Mouse (Mus musculus) heart, postnatal 0 days (tissue): ENCODE measurements at regions not wholly inside any gene's neighbourhood (a gene's known extent, or its start where the extent isn't known, plus 50 kb on each side); places are given as distances from the start of the nearest gene placed in this dataset.

Experiments used
- ATAC-seq: fragments of 200-750 bp; cut with Nextera tagmentation; 2 replicates; pipeline ENCODE4 v1.8.0; 2017; ENCODE audit warnings: low read depth, moderate number of reproducible peaks, moderate library complexity; ENCODE audit not compliant: insufficient read depth
- DNase-seq: peaks from one replicate; pipeline ENCODE4 v3.0.0-alpha.2; 2016; ENCODE audit warnings: low spot score
- H3K27ac ChIP-seq: fragments of 300-500 bp; sonication (generic); 2 replicates; pipeline ENCODE4 v1.5.1; 2014; ENCODE audit warnings: low read depth, mild to moderate bottlenecking
- H3K27me3 ChIP-seq: fragments of 300-500 bp; sonication (generic); 2 replicates; pipeline ENCODE4 v1.6.1; 2014; ENCODE audit warnings: low read length, mixed read lengths; ENCODE audit not compliant: control insufficient read depth, insufficient read depth
- H3K36me3 ChIP-seq: fragments of 300-500 bp; sonication (generic); replicated peaks from 2 replicates; pipeline ENCODE4 v1.6.1; 2014; ENCODE audit warnings: low read length, mixed read lengths; ENCODE audit not compliant: control insufficient read depth, insufficient read depth
- H3K4me1 ChIP-seq: fragments of 300-500 bp; sonication (generic); 2 replicates; pipeline ENCODE4 v1.6.1; 2014; ENCODE audit warnings: antibody characterized with exemption; ENCODE audit not compliant: control insufficient read depth, insufficient read depth
- H3K4me2 ChIP-seq: fragments of 300-500 bp; sonication (generic); 2 replicates; pipeline ENCODE4 v1.6.1; 2014; ENCODE audit warnings: low read depth, mild to moderate bottlenecking, low read length, moderate library complexity
- H3K4me3 ChIP-seq: fragments of 300-500 bp; sonication (generic); 2 replicates; pipeline ENCODE4 v1.5.1; 2014; ENCODE audit warnings: low read depth, low read length
- H3K9ac ChIP-seq: fragments of 300-500 bp; sonication (generic); replicated peaks from 2 replicates; pipeline ENCODE4 v1.6.1; 2014; ENCODE audit warnings: low read depth, low read length, mixed read lengths
- H3K9me3 ChIP-seq: fragments of 300-500 bp; sonication (generic); replicated peaks from 2 replicates; pipeline ENCODE4 v1.6.1; 2016; ENCODE audit warnings: low read length; ENCODE audit not compliant: control insufficient read depth
- CTCF ChIP-seq: IDR thresholded peaks from 2 replicates; pipeline ENCODE4 v1.5.1; 2016; ENCODE audit warnings: antibody characterized with exemption, control low read depth, low read depth
- EP300 ChIP-seq: IDR thresholded peaks from 2 replicates; pipeline ENCODE4 v1.6.1; 2016; ENCODE audit warnings: antibody characterized with exemption, low read depth
- WGBS: fragments of 180-500 bp; shearing (Covaris S2); extraction: QIAGEN DNeasy Blood & Tissue Kit; methylation state at CpG from one replicate; pipeline ENCODE4 v1.1.7; 2014; 5-methylcytosine and 5-hydroxymethylcytosine counted together

DNA sequence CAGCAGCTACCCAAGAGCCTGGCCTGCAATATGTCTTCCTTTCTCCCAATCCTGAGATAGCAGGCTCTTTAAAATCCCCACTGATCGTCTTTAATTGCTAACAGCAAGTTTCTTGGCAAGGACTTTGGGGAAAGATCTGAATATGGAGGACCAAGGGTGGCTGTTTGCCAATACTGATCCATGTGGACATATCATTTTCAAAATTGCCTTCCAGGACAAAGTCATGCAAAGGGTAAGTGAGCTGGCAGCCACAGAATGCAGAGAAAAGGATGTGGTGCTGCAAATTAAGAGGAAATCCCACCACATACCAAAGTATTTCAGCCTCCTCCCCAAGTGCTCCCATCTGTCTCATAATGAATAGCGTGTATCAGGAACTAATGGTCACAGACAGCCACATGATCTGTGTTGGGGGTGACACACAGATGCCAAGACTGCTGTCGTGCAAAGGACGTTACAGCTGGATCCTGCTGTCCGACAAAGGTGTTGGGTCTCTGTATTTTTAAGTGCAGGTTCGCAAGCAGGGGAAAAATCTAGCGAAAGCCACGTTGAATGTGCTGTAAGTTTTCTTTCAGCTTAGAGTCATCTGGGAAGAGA, 87.6 kb upstream of the 1700024P04Rik start:
- Histone ChIP-seq H3K27me3 (no peaks in the 10 kb centered on the region), H3K27ac (no peak overlapping the region), H3K4me1 (no peaks in the 10 kb centered on the region), H3K36me3 (no peaks in the 10 kb centered on the region), H3K9me3 (no peaks in the 10 kb centered on the region), H3K9ac (no peak overlapping the region), H3K4me3 (no peak overlapping the region), H3K4me2 (no peak overlapping the region)
- 66% methylated on average over 8 of the region's 8 CpGs for WGBS
- ATAC-seq (no peak), DNase-seq (no peak)
- TF ChIP-seq EP300 (no peak), CTCF (no peak)

DNA sequence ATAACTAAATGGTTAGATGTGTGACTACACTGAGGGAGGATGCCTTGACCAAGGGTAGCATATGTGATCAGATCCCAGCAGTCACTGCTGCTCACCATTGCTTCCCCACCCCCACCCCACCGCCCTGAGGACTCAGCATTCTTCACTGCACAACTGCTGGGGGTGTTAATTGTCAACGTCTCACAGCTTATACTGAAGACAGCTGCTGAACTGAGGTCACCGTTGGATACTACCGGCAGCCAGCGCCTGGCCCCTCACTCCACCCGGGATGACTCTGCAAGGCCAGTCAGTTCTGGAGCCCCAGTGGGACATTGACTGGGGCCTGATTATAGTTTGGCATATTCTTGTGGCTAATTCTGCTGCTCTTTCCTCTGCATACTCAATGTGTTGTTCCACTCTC, 87.0 kb upstream of the 1700024P04Rik start:
- Histone ChIP-seq H3K9ac (no peak overlapping the region), H3K4me3 (no peak overlapping the region), H3K27me3 (no peaks in the 10 kb centered on the region), H3K4me2 (no peak overlapping the region), H3K27ac (no peak overlapping the region), H3K4me1 (no peaks in the 10 kb centered on the region), H3K9me3 (no peaks in the 10 kb centered on the region), H3K36me3 (no peaks in the 10 kb centered on the region)
- 16% methylated on average over 6 of the region's 6 CpGs for WGBS
- DNase-seq (no peak), ATAC-seq (peak; percentile 71)
- TF ChIP-seq CTCF (no peak), EP300 (no peak)

DNA sequence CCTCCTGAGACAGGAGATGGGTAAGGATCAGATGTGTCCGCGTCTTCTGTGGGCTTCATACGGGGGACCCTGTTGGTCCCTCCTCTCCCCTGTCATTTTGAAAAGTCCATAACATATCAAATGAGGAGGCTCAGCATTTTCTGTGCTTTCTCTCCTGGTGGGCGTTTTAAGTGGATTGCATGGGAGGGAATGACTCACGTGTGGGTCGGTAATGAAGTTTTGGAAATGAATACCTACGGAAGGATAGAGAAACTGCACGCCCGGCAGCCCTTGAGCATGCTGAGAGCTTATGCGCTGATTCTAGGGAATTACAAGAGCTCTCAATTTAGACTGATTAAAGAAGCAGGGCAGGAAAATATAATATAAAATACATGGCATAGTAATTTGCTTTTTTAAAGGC, 85.4 kb upstream of the 1700024P04Rik start:
- Histone ChIP-seq H3K27ac (no peak overlapping the region), H3K9me3 (no peaks in the 10 kb centered on the region), H3K9ac (no peak overlapping the region), H3K36me3 (no peaks in the 10 kb centered on the region), H3K4me3 (no peak overlapping the region), H3K27me3 (no peaks in the 10 kb centered on the region), H3K4me2 (no peak overlapping the region), H3K4me1 (no peaks in the 10 kb centered on the region)
- ATAC-seq, result no peak
- TF ChIP-seq EP300, result no peak
- no peak for TF ChIP-seq CTCF
- 92% methylated on average over 10 of the region's 10 CpGs for WGBS
- DNase-seq, result no peak

DNA sequence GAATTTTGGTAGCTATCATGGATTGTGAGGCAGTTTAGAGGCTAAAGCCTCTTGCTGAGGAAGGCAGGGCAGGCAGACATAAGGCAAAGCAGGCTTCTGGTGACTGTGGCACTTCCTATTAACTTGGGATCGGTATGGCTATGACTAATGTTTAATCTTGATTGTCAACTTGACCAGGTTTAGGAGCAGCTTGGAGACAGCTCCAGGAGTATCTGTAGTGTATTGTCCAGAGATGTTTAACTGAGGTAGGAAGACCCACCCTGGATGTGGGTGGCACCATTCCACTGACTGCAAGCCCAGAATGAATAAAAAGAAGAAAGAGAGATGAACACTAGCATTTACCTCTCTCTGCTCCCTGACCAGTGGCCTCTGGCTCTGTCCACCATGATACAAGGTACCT, 83.1 kb upstream of the 1700024P04Rik start:
- 75% methylated on average over 1 of the region's 1 CpGs for WGBS
- ATAC-seq, result no peak
- TF ChIP-seq EP300 (no peak), CTCF (no peak)
- DNase-seq, result no peak
- no peak overlapping the region for H3K4me3 ChIP-seq
- no peaks in the 10 kb centered on the region for H3K27me3 ChIP-seq
- H3K4me1 ChIP-seq, result no peaks in the 10 kb centered on the region
- no peak overlapping the region for H3K4me2 ChIP-seq
- H3K36me3 ChIP-seq, result no peaks in the 10 kb centered on the region
- no peaks in the 10 kb centered on the region for H3K9me3 ChIP-seq
- H3K27ac ChIP-seq, result no peak overlapping the region
- no peak overlapping the region for H3K9ac ChIP-seq

DNA sequence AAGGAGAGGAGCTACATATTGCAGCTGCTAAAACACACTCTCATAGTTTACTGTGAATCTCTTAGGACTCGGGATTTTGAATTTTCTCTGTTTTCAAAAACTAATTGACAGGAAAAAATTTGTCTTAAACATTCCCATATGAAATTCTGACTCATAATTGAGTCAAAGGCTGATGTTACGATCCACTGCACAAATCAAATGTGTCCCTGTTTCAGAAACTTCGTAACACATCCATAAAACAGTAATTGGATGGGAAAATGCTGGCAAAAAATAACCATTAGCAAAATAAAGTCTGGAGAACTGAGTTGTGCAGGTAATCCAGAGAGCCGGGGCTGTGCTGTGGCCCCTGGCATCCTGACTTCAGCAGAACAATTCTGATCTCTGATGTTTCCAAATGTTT, 79.1 kb upstream of the 1700024P04Rik start:
- DNase-seq, result no peak
- H3K27me3 ChIP-seq, result no peaks in the 10 kb centered on the region
- no peak overlapping the region for H3K4me2 ChIP-seq
- no peak overlapping the region for H3K4me3 ChIP-seq
- TF ChIP-seq CTCF (no peak), EP300 (no peak)
- ATAC-seq, result no peak
- WGBS, result 80% methylated on average over 4 of the region's 4 CpGs
- no peaks in the 10 kb centered on the region for H3K9me3 ChIP-seq
- no peaks in the 10 kb centered on the region for H3K4me1 ChIP-seq
- H3K27ac ChIP-seq, result no peak overlapping the region
- H3K9ac ChIP-seq, result no peak overlapping the region
- H3K36me3 ChIP-seq, result no peaks in the 10 kb centered on the region

DNA sequence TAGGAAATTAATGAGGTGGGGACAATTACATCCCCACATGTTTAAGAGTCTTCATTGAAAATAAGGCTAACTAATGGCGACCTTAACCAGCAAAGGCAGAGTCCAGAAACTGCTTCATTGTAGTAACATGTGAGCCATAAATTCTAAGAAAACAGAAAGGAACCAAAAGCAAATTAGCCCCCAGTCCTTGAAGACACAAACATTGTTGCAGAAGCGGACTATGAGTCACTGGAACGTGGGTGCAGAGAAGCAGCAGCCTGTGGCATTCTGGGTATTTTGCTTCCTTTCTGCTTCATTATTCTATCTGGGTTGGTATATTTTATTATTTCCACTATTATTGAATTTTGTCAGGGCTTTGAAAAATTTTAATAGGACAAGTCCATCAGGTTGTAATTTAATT, 78.6 kb upstream of the 1700024P04Rik start:
- TF ChIP-seq CTCF (no peak), EP300 (no peak)
- H3K9me3 ChIP-seq, result no peaks in the 10 kb centered on the region
- DNase-seq (no peak), ATAC-seq (no peak)
- H3K4me1 ChIP-seq, result no peaks in the 10 kb centered on the region; the same call in 1 of the 2 replicates
- 76% methylated on average over 3 of the region's 3 CpGs for WGBS
- H3K27ac ChIP-seq, result no peak overlapping the region
- H3K9ac ChIP-seq, result no peak overlapping the region
- H3K27me3 ChIP-seq, result no peaks in the 10 kb centered on the region
- H3K36me3 ChIP-seq, result no peaks in the 10 kb centered on the region
- H3K4me2 ChIP-seq, result no peak overlapping the region
- no peak overlapping the region for H3K4me3 ChIP-seq
